Mouse (Mus musculus): Measurements from ENCODE around the gene Rabl2.

The Rabl2 gene

DNA sequence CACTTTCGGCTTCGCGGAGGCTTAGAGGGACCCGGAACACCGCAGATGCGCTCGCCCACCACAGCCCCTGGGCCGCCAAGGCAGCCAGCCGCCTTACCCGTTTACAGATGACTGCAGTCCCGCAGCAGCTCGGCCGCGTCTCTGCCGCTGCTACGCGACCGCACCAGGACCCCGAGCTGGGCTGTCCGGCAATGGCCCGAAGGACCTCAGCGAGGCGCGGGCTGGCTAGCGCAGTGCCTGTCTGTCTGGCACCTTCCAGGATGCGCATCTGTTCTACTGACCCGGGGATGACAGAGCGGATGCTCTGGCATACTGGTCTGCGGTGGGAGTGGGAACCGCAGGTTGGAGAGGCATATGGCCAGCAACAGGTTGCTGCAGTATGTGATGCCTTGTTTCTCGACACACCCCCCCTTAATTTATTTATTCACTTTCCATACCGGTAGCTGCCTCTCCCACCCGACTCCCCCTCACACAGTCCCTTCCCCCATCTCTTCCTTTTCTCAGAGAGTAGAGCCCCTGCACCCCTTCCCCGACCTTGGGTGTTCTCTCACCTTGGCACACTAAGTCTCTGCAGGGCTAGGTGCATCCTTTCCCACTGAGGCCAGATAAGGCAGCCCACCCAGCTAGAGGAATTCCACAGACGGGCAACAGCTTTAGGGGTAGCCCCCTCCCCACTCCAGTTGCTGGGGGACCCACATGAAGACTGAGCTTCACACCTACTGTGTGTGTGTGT is at the start of gene Rabl2:
Rabl2 (minus strand) TSS at position 201 of the 733 bp plus-strand sequence.
- Histone ChIP-seq H3K36me3 (ENCODE audit: insufficient read depth, low read length) (no peaks in the 10 kb centered on the region), H3K9me3 (ENCODE audit: low read length) (no peaks in the 10 kb centered on the region), H3K4me1 (replicated peaks; ENCODE audit: low read depth, low read length) (peaks cover 14% of the 10 kb centered on the region), H3K27me3 (ENCODE audit: insufficient read depth, low read length) (peaks cover 5% of the 10 kb centered on the region; the same call in 1 of the 2 replicates), H3K4me3 (replicated peaks; ENCODE audit: low read length) (peak within 1 kb of the TSS; percentile 89)
- no peak for TF ChIP-seq POU5F1 (IDR thresholded peaks at IDR 0.05; ENCODE audit: borderline replicate concordance, low read length)
- no peak for TF ChIP-seq NANOG (IDR thresholded peaks at IDR 0.05; ENCODE audit: borderline replicate concordance, low read length)

DNA sequence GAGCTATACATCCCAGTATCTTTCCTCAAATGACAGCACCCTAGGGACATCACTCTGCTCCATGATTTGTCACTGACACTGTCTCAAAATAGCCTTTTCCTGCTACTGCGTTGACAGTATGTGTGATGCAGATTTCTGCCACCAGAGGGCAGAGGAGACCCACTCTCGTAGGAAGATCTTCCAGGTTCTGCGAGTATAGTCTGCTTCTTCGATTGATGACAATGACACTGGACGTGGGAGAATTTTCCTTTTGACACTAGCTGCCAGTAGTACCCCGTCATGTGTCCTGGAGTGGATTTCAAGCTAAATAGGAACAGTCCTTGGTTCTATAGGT is 31.9 kb upstream of the Rabl2 start:
- H3K4me3 ChIP-seq (replicated peaks; ENCODE audit: low read length) = no peak overlapping the region
- no peak for TF ChIP-seq POU5F1 (IDR thresholded peaks at IDR 0.05; ENCODE audit: borderline replicate concordance, low read length)
- peak; percentile 91 for TF ChIP-seq CTCF (conservative IDR thresholded peaks at IDR 0.05; ENCODE audit: low read length)
- no peaks in the 10 kb centered on the region for H3K27me3 ChIP-seq (ENCODE audit: insufficient read depth, low read length)
- H3K4me1 ChIP-seq (replicated peaks; ENCODE audit: low read depth, low read length) = no peaks in the 10 kb centered on the region
- H3K36me3 ChIP-seq (ENCODE audit: insufficient read depth, low read length) = no peaks in the 10 kb centered on the region
- peaks cover 26% of the 10 kb centered on the region for H3K9me3 ChIP-seq (ENCODE audit: low read length)

DNA sequence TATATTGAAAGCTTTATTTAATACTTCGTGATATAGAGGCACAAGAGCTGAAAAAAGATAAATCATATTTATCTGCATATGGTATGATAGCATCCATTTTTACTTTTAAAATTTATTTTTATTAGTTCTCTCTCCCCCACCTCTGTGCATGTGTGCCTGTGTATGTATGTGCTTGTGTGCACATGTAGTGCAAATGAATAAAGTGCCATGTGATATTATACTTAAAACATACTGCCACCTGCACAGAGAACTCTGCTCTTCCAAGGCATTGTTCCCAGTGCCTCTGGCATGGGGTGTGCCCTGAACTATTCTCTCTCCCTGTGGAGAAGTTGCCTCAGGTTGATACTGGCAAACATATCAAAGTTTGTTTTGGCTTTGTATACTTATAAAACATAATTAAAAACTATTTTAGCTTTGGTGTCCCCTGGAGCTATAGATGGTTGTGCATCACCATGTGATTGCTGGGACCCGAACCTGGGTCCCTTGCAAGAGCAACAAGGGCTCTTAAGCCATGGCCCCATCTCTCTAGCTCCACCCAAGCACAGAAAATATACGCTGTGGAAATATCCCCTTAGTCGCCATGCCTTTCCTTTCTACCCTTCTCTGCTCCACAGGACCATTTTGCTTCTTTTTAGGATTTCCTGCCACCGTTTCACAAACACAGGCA is 31.4 kb upstream of the Rabl2 start:
- no peaks in the 10 kb centered on the region for H3K4me1 ChIP-seq (replicated peaks; ENCODE audit: low read depth, low read length)
- peaks cover 26% of the 10 kb centered on the region for H3K9me3 ChIP-seq (ENCODE audit: low read length)
- TF ChIP-seq NANOG (IDR thresholded peaks at IDR 0.05; ENCODE audit: borderline replicate concordance, low read length) = no peak
- no peak for TF ChIP-seq POU5F1 (IDR thresholded peaks at IDR 0.05; ENCODE audit: borderline replicate concordance, low read length)
- no peak for TF ChIP-seq CTCF (conservative IDR thresholded peaks at IDR 0.05; ENCODE audit: low read length)

DNA sequence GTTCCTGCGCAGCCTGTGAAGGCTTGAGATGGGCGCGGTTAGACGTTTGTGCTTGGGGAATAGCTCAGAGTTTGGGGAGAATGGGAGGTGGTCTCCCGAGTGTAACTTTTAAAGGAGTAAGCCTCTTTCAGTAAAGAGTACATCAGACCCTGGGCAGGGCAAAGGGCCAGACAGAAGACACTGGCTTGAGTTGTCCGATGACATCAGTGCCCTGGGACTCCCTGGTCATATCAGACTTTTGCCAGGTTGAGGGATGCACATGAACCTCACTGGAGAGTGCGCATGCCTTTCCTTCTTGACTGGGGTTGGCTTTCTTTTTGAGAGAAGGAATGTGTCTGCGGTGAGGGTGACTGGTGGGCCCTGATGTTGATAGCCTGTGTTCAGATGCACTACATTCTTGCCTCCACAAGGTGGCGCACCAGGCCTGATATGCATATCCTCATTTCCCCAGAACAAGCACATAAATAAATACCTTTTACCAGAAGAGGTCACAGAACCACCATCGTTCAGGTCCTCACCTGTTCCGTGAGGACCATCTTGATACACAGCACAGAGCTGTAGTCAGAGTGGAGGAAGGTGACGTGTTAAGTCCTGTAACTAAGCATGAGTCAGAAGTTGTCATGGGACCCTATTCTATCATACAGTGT is 30.7 kb upstream of the Rabl2 start:
- peaks cover 26% of the 10 kb centered on the region for H3K9me3 ChIP-seq (ENCODE audit: low read length)
- H3K4me1 ChIP-seq (replicated peaks; ENCODE audit: low read depth, low read length) = no peaks in the 10 kb centered on the region
- no peaks in the 10 kb centered on the region for H3K27me3 ChIP-seq (ENCODE audit: insufficient read depth, low read length)
- no peak for TF ChIP-seq POU5F1 (IDR thresholded peaks at IDR 0.05; ENCODE audit: borderline replicate concordance, low read length)
- peak; percentile 39 for TF ChIP-seq CTCF (conservative IDR thresholded peaks at IDR 0.05; ENCODE audit: low read length)
- no peaks in the 10 kb centered on the region for H3K36me3 ChIP-seq (ENCODE audit: insufficient read depth, low read length)
- no peak overlapping the region; the same call in 1 of the 2 replicates for H3K4me3 ChIP-seq (replicated peaks; ENCODE audit: low read length)

More for the DNA sequence above, 31.4 kb upstream of the Rabl2 start:
- no peaks in the 10 kb centered on the region for H3K36me3 ChIP-seq (ENCODE audit: insufficient read depth, low read length)
- H3K27me3 ChIP-seq (ENCODE audit: insufficient read depth, low read length) = no peaks in the 10 kb centered on the region
- no peak overlapping the region for H3K4me3 ChIP-seq (replicated peaks; ENCODE audit: low read length)

DNA sequence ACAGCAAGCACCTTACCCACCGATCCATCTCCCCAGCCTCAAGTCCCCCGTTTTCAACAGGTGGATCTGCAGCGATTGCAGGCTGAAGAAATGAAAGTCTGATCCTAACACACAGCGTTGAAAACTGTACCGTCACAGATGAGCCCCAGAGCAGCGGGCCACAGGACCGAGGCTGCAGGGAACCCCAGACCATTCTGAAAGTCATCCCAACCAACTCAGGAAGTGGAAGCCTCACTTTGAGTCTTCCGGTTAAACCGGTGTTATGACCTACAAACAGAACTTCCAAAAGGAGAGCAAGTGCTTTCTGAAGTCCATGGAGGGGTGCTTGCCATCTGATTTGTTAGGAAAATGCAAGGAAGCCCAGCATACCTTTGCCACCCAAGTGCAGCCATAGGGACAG is 16.2 kb upstream of the Rabl2 start:
- Histone ChIP-seq H3K27me3 (ENCODE audit: insufficient read depth, low read length) (no peaks in the 10 kb centered on the region), H3K36me3 (ENCODE audit: insufficient read depth, low read length) (no peaks in the 10 kb centered on the region), H3K9me3 (ENCODE audit: low read length) (peaks cover 15% of the 10 kb centered on the region), H3K4me3 (replicated peaks; ENCODE audit: low read length) (0 out of 2 replicates have a peak overlapping the region, but pooled peaks have one; percentile 17), H3K4me1 (replicated peaks; ENCODE audit: low read depth, low read length) (peaks cover 20% of the 10 kb centered on the region)
- TF ChIP-seq NANOG (IDR thresholded peaks at IDR 0.05; ENCODE audit: borderline replicate concordance, low read length) (no peak), POU5F1 (IDR thresholded peaks at IDR 0.05; ENCODE audit: borderline replicate concordance, low read length) (no peak), CTCF (conservative IDR thresholded peaks at IDR 0.05; ENCODE audit: low read length) (no peak)

DNA sequence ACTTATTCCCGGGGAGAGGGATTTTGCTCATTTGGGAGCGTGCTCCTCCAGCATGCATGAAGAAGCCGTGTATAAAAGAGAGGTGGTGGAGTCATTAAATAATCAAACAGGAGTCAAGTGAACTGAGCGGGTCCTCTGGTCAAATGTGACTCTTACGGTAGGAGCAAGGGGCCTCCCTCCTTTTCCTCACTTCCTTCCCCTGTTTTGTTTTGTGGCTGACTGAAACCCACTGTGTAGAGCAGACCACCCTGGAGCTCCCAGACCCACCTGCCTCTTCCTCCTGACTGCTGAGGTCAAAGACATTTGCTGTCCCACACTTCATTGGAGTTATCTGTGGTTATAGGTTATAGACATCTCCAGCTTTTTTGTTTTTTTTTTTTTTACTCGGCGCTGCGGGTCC is 15.8 kb upstream of the Rabl2 start:
- no peak for TF ChIP-seq NANOG (IDR thresholded peaks at IDR 0.05; ENCODE audit: borderline replicate concordance, low read length)
- TF ChIP-seq POU5F1 (IDR thresholded peaks at IDR 0.05; ENCODE audit: borderline replicate concordance, low read length) = no peak
- TF ChIP-seq CTCF (conservative IDR thresholded peaks at IDR 0.05; ENCODE audit: low read length) = no peak
- H3K4me3 ChIP-seq (replicated peaks; ENCODE audit: low read length) = 0 out of 2 replicates have a peak overlapping the region, but pooled peaks have one; percentile 17
- H3K27me3 ChIP-seq (ENCODE audit: insufficient read depth, low read length) = no peaks in the 10 kb centered on the region
- H3K36me3 ChIP-seq (ENCODE audit: insufficient read depth, low read length) = no peaks in the 10 kb centered on the region
- H3K9me3 ChIP-seq (ENCODE audit: low read length) = peaks cover 15% of the 10 kb centered on the region
- H3K4me1 ChIP-seq (replicated peaks; ENCODE audit: low read depth, low read length) = peaks cover 20% of the 10 kb centered on the region

DNA sequence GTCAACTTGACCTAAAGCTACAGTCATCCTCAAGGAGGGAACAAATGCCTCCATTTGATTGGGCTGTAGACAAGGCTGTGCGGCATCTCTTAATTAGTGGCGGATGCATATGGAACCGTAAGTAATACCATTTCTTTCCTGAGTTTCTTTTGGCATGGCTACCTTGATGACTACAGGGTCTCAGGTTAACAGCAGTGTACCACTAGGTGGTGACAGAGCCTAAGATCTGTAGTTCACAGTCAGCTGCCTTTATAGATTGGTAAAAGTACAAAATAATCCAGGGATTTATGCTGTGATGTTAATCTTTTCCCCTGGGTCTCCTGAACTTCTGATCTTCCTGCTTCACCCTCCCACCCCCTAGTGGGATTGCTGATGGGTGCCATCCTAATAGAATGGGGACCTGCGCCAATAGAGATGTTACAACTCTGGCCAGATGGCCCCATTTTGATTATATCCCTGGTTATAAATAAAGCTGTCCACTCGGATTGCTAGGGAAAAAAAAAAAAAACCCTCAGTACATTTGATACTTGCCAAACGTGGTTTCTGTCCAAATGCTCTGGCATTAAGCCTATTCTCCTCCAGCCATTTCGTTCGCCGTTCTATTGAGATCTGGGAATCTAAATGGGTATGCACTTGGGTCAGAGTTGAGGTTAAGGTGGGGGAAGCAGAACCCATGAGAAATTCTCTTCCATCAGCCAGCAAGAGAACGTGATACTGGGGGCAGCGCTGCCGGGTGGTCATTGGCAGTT is 14.3 kb upstream of the Rabl2 start:
- Histone ChIP-seq H3K27me3 (ENCODE audit: insufficient read depth, low read length) (no peaks in the 10 kb centered on the region), H3K4me3 (replicated peaks; ENCODE audit: low read length) (no peak overlapping the region), H3K36me3 (ENCODE audit: insufficient read depth, low read length) (no peaks in the 10 kb centered on the region), H3K9me3 (ENCODE audit: low read length) (peaks cover 8% of the 10 kb centered on the region), H3K4me1 (replicated peaks; ENCODE audit: low read depth, low read length) (peaks cover 20% of the 10 kb centered on the region)
- TF ChIP-seq NANOG (IDR thresholded peaks at IDR 0.05; ENCODE audit: borderline replicate concordance, low read length) = no peak
- TF ChIP-seq POU5F1 (IDR thresholded peaks at IDR 0.05; ENCODE audit: borderline replicate concordance, low read length) = no peak
- peak; percentile 37 for TF ChIP-seq CTCF (conservative IDR thresholded peaks at IDR 0.05; ENCODE audit: low read length)

DNA sequence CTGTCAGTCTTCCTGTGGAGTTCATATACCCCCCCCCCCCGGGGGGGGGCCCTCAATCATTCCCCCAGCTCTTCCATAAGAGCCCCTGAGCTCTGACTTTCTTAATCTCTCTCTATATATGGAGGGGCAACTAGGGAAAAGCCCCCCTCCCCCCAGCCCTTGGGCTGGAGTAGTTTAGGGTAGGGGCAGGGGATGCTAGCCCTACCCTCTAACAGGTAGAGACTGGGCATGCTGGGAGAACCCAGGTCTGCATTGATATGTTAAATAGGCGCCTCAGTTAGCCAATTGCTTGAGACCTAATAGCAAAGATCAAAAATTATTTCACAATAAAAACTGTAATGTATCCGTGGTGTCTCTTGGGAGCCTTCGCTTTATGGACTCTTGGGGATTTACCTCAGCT is 825 bp upstream of the Rabl2 start:
- H3K27me3 ChIP-seq (ENCODE audit: insufficient read depth, low read length) = peaks cover 5% of the 10 kb centered on the region; the same call in 1 of the 2 replicates
- H3K4me1 ChIP-seq (replicated peaks; ENCODE audit: low read depth, low read length) = peaks cover 14% of the 10 kb centered on the region
- TF ChIP-seq CTCF (conservative IDR thresholded peaks at IDR 0.05; ENCODE audit: low read length) = no peak
- no peak for TF ChIP-seq POU5F1 (IDR thresholded peaks at IDR 0.05; ENCODE audit: borderline replicate concordance, low read length)
- TF ChIP-seq NANOG (IDR thresholded peaks at IDR 0.05; ENCODE audit: borderline replicate concordance, low read length) = no peak
- no peaks in the 10 kb centered on the region for H3K9me3 ChIP-seq (ENCODE audit: low read length)
- H3K4me3 ChIP-seq (replicated peaks; ENCODE audit: low read length) = peak overlapping the region; percentile 89
- H3K36me3 ChIP-seq (ENCODE audit: insufficient read depth, low read length) = no peaks in the 10 kb centered on the region
